Mouse (Mus musculus) right cerebral cortex, postnatal 25 days (tissue): ENCODE measurements around the gene Hbq1b.

Source experiments
- DNase-seq: peaks from one replicate; pipeline ENCODE4 v3.0.0; 2022

The Hbq1b gene

GRCm38 (mm10) chr11:32286695-32287492 is at the start of gene Hbq1b:
Hbq1b (plus strand) TSS chr11:32286965.
- peak; percentile 73 for DNase-seq

GRCm38 (mm10) chr11:32237411-32237795 is 49.4 kb upstream of the Hbq1b start:
- no peak for DNase-seq

- peak; percentile 69 for DNase-seq
These were observed 48.5 kb upstream of the Hbq1b start for GRCm38 (mm10) chr11:32238093-32238860.

GRCm38 (mm10) chr11:32241391-32241790 is 45.4 kb upstream of the Hbq1b start:
- DNase-seq: no peak

- no peak for DNase-seq
These were observed 44.6 kb upstream of the Hbq1b start for GRCm38 (mm10) chr11:32242209-32242608.

GRCm38 (mm10) chr11:32243205-32243955 is 43.4 kb upstream of the Hbq1b start:
- DNase-seq: no peak

GRCm38 (mm10) chr11:32244064-32244463 is 42.7 kb upstream of the Hbq1b start:
- no peak for DNase-seq

GRCm38 (mm10) chr11:32244617-32245016 is 42.1 kb upstream of the Hbq1b start:
- no peak for DNase-seq

GRCm38 (mm10) chr11:32245614-32246013 is 41.2 kb upstream of the Hbq1b start:
- DNase-seq: no peak

- DNase-seq: no peak
These were observed 39.7 kb upstream of the Hbq1b start for GRCm38 (mm10) chr11:32247068-32247467.

- no peak for DNase-seq
These were observed 38.4 kb upstream of the Hbq1b start for GRCm38 (mm10) chr11:32248350-32248749.

- DNase-seq: no peak
These were observed 35.6 kb upstream of the Hbq1b start for GRCm38 (mm10) chr11:32250880-32251763.

- DNase-seq: no peak
These were observed 33.6 kb upstream of the Hbq1b start for GRCm38 (mm10) chr11:32253121-32253520.

GRCm38 (mm10) chr11:32256146-32256545 is 30.6 kb upstream of the Hbq1b start:
- DNase-seq: no peak

- no peak for DNase-seq
These were observed 30.2 kb upstream of the Hbq1b start for GRCm38 (mm10) chr11:32256566-32256965.

GRCm38 (mm10) chr11:32262674-32263415 is 23.9 kb upstream of the Hbq1b start:
- DNase-seq: no peak

- no peak for DNase-seq
These were observed 21.5 kb upstream of the Hbq1b start for GRCm38 (mm10) chr11:32265117-32265738.

GRCm38 (mm10) chr11:32266194-32266593 is 20.6 kb upstream of the Hbq1b start:
- no peak for DNase-seq

GRCm38 (mm10) chr11:32266776-32267175 is 20.0 kb upstream of the Hbq1b start:
- DNase-seq: no peak

GRCm38 (mm10) chr11:32267188-32267884 is 19.4 kb upstream of the Hbq1b start, which contains the start of gene Nprl3:
Nprl3 (minus strand) TSS chr11:32267707.
- peak; percentile 97 for DNase-seq
